Mouse (Mus musculus) urinary bladder, adult 18-20 months (tissue): ENCODE data around the gene Kif6.

Source experiments
- DNase-seq, 2 experiments: peaks; one replicate each; pipeline ENCODE4 v3.0.0; 2022; ENCODE audit warnings: low spot score in 2 of 2, mixed read lengths in 2 of 2

Gene Kif6

DNA sequence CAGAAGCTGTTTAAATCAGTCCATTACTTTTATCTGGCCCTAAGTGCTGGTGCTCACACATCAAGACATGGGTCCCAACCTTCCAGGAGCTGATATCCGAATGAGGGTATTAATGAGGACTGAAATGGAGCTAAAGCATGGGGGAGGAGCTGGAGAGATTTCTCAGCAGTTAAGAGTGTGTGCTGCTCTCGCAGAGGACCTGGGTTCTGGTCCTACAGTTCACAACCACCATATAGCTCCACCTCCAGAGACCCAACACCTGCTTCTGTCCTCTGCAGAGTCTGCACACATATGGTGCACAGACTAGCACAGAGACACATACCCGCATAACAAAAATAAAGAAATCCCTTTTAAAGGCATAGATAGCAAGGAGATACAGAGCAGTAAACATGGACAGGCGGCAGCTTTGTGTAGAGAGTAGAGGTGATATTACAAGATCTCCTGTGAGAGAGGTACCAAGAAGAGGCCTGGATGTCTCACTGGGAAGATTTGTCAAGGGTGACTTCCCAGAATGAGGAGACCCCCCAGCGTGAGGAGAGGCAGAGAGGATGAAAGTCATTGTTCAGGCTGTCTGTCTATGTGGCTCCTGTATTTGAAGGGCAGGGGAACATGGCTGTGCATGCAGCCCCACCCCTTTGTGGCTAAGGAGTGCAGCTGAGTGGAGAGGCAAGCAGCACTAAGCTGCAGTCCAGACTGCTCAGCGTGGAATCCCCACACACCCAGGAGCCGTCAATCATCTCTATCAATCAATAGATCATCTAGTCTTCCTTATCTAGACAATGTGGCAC lies 173.4 kb downstream of the Kif6 start:
- no peak for DNase-seq

DNA sequence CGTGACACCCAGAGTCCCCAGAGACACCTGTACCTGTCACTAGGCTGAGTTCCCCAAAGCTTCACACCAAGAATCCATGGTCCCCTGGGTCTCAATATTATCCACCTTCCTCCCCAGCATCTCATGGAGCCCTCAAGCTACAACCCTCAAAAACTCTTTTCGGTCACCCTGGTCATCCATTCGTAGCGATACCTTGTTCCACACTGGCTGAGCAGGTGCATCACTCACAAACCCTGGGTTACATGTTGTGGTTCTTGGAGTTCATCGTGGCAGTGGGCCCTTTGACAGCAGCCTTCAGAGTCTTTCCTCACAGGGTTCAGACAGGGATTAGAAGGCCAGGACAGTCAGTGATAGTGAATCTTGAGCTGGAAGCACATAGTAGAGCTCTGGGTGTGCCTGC lies 176.6 kb downstream of the Kif6 start:
- no peak for DNase-seq

DNA sequence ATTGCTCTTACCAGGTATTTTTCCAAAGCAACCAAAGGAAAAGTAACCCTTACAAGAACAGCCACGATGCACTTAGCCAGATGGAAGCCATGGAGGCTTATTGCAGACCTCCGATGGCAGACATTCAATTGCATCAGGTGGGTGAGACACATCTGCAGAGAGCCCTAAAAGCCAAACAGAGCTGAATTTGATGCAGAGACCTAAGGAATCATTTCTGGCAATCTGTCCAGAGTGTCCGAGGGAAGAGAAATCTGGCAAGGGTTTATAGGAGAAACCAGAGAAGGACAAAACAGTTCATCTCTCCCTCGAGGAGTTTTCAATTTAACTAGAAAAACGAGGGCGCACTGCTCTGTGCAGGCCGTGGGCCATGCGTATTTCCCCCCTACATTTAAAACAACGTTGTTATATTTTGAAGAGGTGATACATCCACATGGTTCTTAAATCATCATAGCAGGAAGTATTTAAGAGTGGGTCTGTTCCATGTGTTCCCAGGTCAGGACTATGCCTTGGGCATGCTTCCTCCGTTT lies 177.3 kb downstream of the Kif6 start:
- no peak for DNase-seq

DNA sequence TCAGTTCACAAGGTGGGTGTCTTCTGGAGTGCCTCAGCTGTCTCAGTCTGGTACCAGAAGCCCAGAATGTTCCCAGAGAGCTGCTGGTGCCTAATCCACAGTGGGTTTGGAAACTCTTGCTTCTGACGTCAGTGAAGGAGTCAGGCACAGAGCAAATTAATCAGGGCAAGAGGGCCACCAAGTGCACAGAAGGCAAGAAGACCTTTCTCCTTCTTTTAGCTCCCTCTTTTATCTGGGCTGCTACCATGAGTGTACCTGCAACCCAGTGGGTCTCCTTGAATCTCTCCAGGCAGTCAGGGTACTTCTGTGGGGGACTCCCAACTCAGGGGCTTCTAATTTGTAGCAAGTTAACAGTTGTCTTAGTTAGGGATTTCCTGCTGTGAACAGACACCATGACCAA lies 178.0 kb downstream of the Kif6 start:
- DNase-seq = no peak

DNA sequence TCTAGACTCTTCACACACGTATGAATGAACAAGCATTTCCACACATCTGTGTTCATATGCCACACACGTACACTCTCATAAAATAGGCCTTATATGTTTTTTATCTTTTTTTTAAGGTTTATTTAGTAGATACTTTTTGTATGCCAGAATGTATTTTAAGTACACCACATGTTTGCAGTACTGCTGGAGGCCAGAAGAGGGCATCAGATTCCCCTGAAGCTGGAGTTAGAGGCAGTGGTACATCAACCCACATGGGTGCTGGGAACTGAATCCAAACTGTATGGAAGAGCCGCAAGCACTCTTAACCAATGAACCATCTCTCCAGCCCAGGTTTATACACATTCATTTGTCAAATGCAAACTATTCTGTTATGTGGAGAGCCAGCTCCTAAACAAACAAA lies 179.0 kb downstream of the Kif6 start:
- no peak for DNase-seq

DNA sequence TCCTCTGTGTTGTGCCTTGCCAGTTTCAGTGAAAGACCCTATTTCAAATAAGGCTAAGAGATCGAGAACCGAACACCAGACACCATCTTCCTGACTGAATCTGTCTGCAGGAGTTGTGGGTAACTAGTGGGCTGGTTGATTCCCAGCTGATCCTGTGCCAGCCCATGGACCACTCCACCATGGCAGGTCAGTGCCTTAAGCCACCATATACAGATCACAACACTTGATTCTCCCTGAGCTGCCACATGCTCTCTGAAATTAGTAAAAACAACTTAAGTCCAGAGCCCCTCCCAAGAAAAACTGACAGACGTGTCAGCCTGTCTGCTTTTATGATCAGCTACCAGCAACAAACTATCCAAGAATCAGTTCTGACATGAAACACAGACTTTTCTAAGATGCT lies 180.3 kb downstream of the Kif6 start:
- no peak for DNase-seq

DNA sequence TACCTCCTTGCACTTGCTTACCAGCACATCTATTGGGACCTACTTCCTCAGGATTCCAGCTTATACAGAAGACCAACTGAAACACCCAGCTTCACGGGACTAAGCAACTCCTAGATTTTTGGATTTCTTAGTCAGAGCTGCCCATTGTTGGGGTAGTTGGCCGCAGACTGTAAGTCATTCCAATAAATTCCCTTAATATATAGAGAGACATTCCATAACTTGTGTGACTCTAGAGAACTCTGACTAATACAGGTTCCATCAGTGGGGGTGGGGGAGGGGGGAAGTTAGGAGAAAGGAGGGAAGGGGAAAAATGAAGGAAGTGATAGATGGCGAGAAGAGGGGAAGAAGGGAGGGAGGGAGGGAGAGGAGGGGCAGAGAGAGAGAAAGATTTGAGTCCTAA lies 181.2 kb downstream of the Kif6 start:
- no peak for DNase-seq

DNA sequence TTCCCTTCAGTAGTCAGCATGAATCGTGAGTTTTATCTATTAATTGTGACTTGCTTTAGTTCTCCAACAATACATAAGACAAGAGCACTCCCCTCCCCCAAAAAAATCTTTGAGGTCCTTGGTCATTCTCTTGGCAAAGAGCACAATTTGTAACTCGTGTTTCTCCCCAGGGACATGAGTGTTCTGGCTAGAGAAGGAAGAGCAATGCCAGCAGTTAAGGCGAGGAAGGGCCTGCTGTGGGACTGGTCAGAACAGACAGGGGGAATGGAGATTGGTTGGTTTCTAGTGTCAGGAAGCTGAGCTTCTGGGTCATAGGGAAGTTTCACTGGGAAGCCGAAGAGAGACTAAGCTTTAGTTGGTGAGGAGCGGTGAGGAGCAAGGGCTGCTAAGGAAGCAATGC lies 184.2 kb downstream of the Kif6 start:
- no peak for DNase-seq

DNA sequence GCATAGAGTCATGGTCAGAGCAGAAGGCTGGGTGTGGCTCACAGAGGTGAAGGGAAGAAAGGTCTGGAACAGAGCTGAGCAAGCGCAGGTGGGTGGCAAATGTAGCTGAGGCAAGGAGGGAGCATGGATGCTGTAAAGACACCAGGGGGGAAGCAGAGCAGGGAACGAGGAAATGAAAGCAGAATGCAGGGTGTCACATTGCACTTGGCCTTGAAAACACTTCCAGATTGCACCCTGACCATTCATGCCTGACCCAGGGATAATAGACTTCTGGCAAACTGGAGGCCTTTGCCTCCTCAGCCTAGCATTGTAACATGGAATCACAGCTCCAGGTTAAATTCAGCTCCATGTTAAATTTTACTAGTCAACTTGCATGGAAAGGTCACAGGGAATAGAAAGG lies 185.2 kb downstream of the Kif6 start:
- DNase-seq = no peak

DNA sequence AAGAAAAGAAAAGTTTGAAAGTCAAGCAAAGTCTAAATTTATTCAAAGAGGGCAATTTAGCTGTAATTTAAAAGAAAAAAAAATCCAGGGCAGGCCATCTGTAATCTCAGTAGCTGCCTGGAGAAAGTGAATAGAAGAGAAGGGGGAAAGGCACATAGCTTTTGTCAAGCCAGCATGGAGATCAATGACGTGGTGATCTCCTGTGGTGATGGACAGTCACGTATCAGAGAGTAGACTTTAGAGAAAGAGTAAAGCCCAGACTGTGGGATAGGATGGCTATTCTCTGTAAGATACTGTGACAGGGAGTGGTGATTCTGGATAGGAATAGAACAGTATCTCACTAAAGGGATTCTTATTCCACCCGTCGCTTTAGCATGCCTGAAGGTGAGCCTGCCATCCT lies 192.5 kb downstream of the Kif6 start:
- no peak for DNase-seq

DNA sequence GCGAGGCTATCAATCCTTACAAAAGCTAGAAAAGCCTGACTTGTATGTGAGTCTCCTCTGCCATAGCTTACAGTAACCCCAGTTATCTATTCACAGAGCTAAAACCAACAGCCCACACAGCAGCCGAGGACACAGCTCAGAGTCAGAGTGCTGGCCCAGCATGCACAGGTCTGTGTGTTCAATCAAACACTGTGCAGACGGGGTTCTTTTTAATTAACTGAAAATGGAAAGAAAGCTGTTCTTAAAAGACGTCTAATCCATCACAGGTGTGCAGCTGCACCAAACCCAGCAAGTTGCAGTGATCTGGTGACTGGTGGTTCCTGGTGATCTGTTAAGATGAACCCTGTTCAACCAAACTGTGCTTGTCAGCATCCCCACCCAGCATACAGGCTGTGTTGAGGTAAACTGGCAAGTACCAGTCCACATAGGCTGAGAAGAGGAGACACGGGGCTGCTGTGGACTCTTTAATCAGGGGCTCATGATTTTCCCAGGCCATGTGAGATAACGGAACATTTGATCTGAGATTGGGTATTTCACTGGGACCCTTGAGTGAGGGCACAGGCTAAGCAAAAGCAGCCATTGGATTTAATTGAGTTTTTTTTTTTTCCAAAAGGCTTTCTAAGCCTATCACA lies 193.9 kb downstream of the Kif6 start:
- DNase-seq = no peak

DNA sequence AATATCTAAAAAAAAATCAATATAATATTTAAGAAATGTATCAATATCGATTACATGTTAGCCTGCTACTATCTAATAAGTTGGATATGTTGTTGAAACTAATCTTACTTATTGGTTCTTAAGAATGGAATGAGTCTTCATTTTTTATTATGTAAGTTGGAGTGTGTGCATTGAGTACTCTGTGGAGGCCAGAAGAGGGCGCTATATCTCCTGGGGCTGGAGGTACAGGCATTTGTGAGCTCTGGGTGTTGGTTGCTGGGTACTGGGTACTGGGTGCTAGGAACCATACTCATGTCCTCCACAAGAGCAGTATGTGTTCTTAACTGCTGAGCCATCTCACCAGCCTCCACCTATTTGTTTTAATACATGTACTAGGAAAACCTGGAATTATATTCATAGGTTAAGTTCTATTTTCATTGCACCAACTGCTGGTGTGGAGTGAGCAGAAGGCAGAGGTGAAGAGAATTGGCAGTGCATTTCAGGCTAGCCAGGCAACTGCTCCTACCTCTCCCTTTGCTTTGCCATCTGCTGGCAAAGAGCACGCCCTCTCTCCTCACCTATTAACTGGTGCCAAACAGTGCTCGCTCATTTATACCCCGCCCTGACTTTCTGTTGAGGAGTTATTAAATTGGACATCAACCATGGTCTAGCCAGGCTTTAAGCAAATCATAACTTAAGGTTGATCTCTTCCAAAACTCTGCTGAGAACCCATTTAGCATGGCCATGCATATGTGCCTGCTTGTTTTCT lies 199.1 kb downstream of the Kif6 start:
- DNase-seq = no peak

DNA sequence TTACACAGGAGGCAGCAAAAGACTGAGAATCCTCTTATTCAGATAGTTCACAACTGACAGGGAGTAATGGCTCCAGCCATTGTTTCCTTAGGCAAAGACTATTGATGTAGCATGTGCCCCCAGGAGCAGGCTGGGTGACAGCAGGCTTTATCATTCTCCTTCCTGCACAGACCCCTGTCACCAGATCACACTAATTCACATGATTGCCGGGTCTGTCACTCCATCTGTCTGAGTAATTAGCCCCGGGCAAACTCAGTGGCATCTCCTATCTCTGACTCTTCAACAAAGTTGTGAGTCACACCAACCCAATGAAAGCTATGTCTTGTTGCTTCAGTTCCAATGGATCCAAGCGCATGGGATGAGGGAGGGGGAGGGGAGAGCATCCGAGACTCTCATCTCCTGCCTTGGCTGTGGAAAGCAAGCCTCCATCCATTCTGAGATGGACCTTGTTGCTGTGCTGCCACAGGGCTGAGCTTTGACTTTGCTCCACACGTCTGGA lies 201.2 kb downstream of the Kif6 start:
- no peak for DNase-seq

DNA sequence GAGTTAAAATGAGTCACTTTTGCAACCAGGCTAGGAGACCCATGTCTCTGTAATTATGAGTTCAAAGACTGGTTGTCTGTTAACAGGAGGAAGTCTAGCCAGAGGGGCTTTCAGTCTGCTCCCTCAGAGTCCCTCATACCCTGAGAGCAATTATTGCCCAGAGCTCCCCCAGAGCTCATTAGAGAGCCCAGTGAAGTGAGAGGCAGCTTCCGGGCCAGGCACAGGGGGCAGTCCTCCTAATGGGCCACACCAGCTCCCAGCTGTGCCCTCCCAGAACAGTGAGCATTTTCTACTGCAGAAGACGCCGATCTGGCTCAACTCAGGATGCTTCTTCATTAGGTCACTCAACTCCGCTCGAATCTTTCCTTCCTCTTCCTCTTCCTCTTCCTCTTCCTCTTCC lies 201.8 kb downstream of the Kif6 start:
- no peak for DNase-seq

DNA sequence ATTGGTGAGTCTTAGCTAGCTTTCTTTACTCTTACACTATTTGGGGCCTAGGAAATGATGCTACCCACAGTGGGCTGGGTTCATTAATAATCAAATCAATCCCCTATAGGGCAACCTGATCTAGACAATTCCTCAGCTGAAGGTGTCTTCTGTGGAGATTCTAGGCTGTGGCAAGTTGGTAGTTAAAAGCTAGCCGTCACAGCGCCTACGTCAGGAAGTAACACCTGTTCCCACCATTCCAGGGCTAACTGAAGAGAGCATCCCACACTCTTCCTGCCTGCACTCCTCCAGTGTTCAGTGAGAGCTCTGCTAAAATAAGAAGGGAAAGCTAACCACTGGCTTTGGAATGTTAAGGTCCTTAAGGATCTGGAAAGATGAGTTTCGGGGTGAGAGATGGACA lies 205.3 kb downstream of the Kif6 start:
- no peak for DNase-seq

DNA sequence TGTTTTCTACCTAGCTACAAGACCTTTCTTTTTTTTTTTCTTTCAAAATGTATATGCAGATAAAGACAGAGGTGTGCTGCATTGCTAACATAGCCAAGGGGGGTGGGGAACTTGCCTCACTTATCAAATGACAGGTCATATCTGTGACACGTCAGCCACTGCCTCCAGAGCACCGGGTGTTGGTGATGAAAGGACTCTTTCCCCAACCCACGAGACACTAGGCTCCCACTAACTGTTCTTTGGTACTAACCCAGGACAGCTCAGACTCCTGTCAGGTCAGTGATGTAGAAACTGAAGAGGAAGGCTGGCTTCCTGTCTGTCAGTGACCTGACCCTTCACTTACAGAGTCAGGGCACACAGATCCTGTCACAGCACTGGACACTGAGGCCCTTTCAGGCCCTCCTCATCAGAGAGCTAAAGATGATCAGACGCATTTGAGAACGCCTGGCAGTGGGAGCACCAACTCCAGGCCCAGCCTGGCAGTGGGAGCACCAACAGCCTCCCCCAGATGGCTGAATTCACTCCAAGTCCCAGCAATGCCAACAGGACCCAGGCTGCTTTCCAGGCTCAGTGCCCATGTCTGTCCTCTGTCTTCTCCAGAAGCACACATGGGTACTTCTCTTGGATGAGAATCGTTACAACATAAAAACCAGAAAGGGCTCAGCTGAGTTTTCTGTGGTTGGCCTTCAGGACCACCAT lies 209.4 kb downstream of the Kif6 start:
- DNase-seq = no peak

DNA sequence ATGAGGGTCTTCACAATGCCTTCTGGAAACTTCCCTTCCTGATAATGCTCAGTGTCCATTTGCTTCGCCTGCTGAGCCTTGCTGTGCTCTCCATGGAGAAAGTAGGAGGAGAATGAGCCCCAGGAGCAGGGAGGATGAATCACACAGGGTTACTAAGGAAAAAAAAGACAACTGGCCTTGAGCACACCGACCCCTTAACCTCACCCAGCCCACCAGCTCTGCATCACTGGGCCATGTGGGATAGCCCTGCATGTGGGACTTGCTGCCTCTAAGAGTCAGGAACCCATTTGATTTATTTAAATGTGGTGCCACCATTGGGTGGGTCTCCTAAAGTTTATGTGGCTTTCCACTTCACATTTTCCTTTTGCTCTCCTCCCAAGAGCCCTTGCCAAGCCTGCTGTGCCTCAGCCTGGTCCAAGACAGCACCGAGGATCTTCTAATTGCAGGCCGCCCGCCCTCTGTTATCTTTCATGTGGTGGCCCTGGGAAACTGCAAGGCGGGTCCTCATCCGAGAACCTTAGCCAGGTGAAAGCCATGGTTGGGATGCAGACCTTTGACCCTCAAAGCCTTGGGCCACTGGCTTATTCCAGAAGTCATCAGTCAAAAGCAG lies 210.0 kb downstream of the Kif6 start:
- DNase-seq = no peak

DNA sequence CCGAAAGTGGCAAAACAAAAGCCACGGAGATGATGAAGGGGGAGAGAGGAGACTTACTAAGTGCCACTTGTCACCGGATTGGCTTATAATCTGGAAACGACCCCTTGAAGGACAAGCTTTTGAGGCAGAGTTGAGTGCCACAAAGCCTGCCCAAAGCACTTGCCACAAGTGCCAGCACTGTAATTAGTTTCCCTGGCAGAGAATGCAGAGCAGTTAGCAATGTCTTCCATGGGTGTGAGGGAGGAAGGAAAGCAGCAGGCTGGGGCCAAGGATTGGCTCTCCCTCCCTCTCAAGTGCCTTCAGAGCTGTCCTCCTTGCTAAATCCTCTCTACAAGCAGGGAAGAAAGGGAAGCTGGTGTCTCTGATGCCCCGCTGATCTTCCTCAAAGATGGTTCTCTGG lies 210.9 kb downstream of the Kif6 start:
- no peak for DNase-seq

DNA sequence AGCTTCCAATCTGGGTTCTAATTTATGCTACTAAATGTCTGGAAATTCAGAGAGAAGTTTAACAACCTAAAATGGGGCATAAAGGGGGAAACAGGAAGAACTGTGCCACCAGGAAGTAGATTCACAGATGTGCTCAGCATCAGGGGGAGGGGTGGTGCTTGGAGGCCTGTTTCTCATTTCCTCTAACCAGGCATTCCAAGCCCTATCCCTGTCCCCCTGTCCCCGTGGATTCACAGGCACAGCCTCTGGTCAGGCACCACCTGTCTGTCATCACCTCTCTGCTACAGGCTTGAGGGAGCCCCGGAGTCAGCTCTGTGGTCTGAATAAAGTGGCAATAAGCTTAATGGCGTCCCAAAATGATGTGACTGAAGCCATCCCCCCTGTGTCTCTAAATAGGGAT lies 216.8 kb downstream of the Kif6 start:
- DNase-seq = no peak

DNA sequence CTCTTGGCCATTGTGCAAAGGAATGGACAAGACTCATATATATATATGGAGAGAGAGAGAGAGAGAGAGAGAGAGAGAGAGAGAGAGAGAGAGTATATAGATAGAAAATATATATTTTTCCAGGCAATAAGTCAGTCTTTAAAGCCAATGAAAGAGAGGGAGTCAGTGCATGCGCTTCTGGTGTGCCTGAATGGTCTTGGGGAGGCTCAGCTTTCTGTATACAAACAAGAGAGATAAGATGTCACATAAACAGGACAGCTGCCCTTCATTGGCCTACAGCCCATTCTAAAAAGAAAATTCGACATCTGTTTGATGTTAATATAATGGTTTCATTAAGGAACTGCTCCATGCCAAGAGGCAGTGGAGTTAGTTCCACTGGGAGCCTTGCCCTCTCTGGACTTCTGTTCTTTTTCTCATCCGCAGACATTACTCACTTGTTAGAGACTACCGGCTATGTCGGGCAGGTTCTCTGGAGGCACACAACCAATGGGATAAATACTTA lies 219.2 kb downstream of the Kif6 start:
- DNase-seq = no peak

DNA sequence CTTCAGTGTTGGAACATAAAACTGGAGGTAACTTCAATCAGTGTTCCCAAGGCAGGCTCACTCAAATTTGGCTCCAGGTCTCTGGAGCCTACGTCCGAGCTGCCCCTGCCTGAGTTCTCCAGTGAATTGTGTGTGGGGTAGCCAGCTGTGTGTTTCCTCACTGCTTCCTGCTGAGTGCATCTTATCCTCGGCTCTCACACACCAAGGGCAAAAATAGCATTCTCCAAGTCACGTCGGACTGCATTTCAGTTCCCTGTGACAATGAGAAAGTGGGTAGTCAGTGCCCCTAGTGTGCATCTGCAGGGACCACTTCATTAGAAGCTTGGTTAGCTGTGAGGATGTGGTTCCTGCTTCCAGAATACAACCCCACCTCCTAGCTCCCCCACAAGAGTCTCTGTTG lies 222.5 kb downstream of the Kif6 start:
- no peak for DNase-seq
